Mouse (Mus musculus): ENCODE results near the gene Fyn.

Fyn gene

GRCm38 (mm10) chr10:39508801-39509200, 140.1 kb downstream of the Fyn start:
- no peak for TF ChIP-seq GATA4 (IDR thresholded peaks at IDR 0.05; ENCODE audit: insufficient replicate concordance, low read length)

GRCm38 (mm10) chr10:39509937-39510336, 141.3 kb downstream of the Fyn start:
- TF ChIP-seq GATA4 (IDR thresholded peaks at IDR 0.05; ENCODE audit: insufficient replicate concordance, low read length): no peak

- no peak for TF ChIP-seq GATA4 (IDR thresholded peaks at IDR 0.05; ENCODE audit: insufficient replicate concordance, low read length)
Measured at GRCm38 (mm10) chr10:39512631-39513314, 144.1 kb downstream of the Fyn start.

- TF ChIP-seq GATA4 (IDR thresholded peaks at IDR 0.05; ENCODE audit: insufficient replicate concordance, low read length): no peak
Measured at GRCm38 (mm10) chr10:39514916-39515315, 146.3 kb downstream of the Fyn start.

- TF ChIP-seq GATA4 (IDR thresholded peaks at IDR 0.05; ENCODE audit: insufficient replicate concordance, low read length): no peak
Measured at GRCm38 (mm10) chr10:39516541-39517133, 148.0 kb downstream of the Fyn start.

- TF ChIP-seq GATA4 (IDR thresholded peaks at IDR 0.05; ENCODE audit: insufficient replicate concordance, low read length): no peak
Measured at GRCm38 (mm10) chr10:39517375-39517774, 148.7 kb downstream of the Fyn start.

GRCm38 (mm10) chr10:39518232-39518631, 149.6 kb downstream of the Fyn start:
- no peak for TF ChIP-seq GATA4 (IDR thresholded peaks at IDR 0.05; ENCODE audit: insufficient replicate concordance, low read length)

- TF ChIP-seq GATA4 (IDR thresholded peaks at IDR 0.05; ENCODE audit: insufficient replicate concordance, low read length): peak; percentile 18; the same call in 1 of the 2 replicates
Measured at GRCm38 (mm10) chr10:39518859-39519258, 150.2 kb downstream of the Fyn start.

GRCm38 (mm10) chr10:39520123-39520989, 151.7 kb downstream of the Fyn start:
- no peak for TF ChIP-seq GATA4 (IDR thresholded peaks at IDR 0.05; ENCODE audit: insufficient replicate concordance, low read length)

GRCm38 (mm10) chr10:39521327-39521726, 152.7 kb downstream of the Fyn start:
- no peak for TF ChIP-seq GATA4 (IDR thresholded peaks at IDR 0.05; ENCODE audit: insufficient replicate concordance, low read length)

GRCm38 (mm10) chr10:39521861-39522391, 153.3 kb downstream of the Fyn start:
- no peak for TF ChIP-seq GATA4 (IDR thresholded peaks at IDR 0.05; ENCODE audit: insufficient replicate concordance, low read length)

GRCm38 (mm10) chr10:39522857-39523614, 154.4 kb downstream of the Fyn start:
- TF ChIP-seq GATA4 (IDR thresholded peaks at IDR 0.05; ENCODE audit: insufficient replicate concordance, low read length): no peak

- no peak for TF ChIP-seq GATA4 (IDR thresholded peaks at IDR 0.05; ENCODE audit: insufficient replicate concordance, low read length)
Measured at GRCm38 (mm10) chr10:39524355-39524754, 155.7 kb downstream of the Fyn start.

GRCm38 (mm10) chr10:39525431-39525830, 156.8 kb downstream of the Fyn start:
- no peak for TF ChIP-seq GATA4 (IDR thresholded peaks at IDR 0.05; ENCODE audit: insufficient replicate concordance, low read length)

- no peak for TF ChIP-seq GATA4 (IDR thresholded peaks at IDR 0.05; ENCODE audit: insufficient replicate concordance, low read length)
Measured at GRCm38 (mm10) chr10:39527113-39527512, 158.5 kb downstream of the Fyn start.
